Mouse (Mus musculus): Measurements from ENCODE around the gene Jazf1. TPM values are rescaled to one million over a fixed set of nuclear protein-coding genes. Genes with fewer than 3 reads are reported as not detected.
A peak's percentile ranks its signal among the peaks of the same experiment; 100 is the strongest.

Gene Jazf1
- polyA plus RNA-seq, 1 experiment from 2014 or later: 3.6 TPM

GRCm38 (mm10) chr6:52824977-52825482, 243.4 kb downstream of the Jazf1 start:
- peaks cover 3% of the 10 kb centered on the region; the same call in 1 of the 2 replicates for H3K4me1 ChIP-seq (ENCODE audit: control insufficient read depth, insufficient read depth, low read length)
- H3K4me2 ChIP-seq (replicated peaks; ENCODE audit: low read depth, low read length): no peak overlapping the region
- ATAC-seq (ENCODE audit: low FRiP score, low TSS enrichment): no peak
- H3K36me3 ChIP-seq (ENCODE audit: control insufficient read depth, insufficient read depth, low read length): no peaks in the 10 kb centered on the region
- H3K9ac ChIP-seq (ENCODE audit: low read depth, low read length): no peak overlapping the region
- no peak overlapping the region for H3K4me3 ChIP-seq (ENCODE audit: low read length)
- no peaks in the 10 kb centered on the region for H3K27me3 ChIP-seq (ENCODE audit: control insufficient read depth, insufficient read depth, low read length)
- no peak overlapping the region for H3K27ac ChIP-seq (ENCODE audit: low read depth, low read length)
- no peaks in the 10 kb centered on the region for H3K9me3 ChIP-seq (ENCODE audit: control insufficient read depth, low read length)
- WGBS: 62% methylated on average over 3 of the region's 3 CpGs

DNA sequence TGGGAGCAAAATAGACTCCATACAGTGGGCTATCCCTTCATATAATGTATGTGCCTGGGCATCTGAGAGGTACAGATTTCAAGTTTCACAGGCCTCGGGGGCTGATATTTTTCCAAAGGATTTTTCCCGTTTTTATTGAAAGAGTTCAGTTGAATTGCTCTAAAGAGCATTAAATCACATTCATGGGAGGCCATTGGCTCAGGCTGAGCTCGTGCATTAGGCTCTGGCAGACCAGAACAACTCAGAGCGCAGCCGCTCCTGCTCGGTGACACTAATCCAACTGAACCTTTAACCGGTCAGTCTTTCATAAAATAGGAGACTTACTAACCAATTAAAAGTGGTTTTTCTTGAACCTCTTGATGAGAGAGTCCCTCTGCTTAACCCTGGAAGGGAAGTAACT, 245.4 kb downstream of the Jazf1 start:
- H3K27me3 ChIP-seq (ENCODE audit: control insufficient read depth, insufficient read depth, low read length): no peaks in the 10 kb centered on the region
- 19% methylated on average over 7 of the region's 7 CpGs for WGBS
- H3K9ac ChIP-seq (ENCODE audit: low read depth, low read length): no peak overlapping the region
- no peak for ATAC-seq (ENCODE audit: low FRiP score, low TSS enrichment)
- H3K9me3 ChIP-seq (ENCODE audit: control insufficient read depth, low read length): no peaks in the 10 kb centered on the region
- no peaks in the 10 kb centered on the region; the same call in 1 of the 2 replicates for H3K4me1 ChIP-seq (ENCODE audit: control insufficient read depth, insufficient read depth, low read length)
- no peak overlapping the region for H3K27ac ChIP-seq (ENCODE audit: low read depth, low read length)
- H3K4me2 ChIP-seq (replicated peaks; ENCODE audit: low read depth, low read length): no peak overlapping the region
- no peaks in the 10 kb centered on the region for H3K36me3 ChIP-seq (ENCODE audit: control insufficient read depth, insufficient read depth, low read length)
- no peak overlapping the region for H3K4me3 ChIP-seq (ENCODE audit: low read length)

DNA sequence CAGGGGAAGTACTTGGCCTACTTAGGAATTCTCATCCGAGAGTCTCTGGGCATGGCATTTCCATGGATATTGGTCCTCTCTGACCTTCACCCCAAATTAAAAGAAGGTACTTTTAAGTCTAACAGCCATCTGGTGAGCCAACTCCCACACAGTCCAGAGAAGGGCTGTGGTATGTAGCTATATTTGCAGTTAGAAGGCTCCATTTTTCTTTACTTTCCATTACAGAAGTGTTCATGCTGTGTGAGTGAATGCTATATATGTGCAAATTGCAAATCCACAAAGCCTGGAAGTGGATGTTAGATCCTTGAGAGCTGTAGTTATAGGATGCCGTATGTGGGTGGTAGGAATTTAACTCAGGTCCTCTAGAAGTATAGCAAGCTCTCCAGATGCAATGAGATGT, 245.8 kb downstream of the Jazf1 start:
- no peaks in the 10 kb centered on the region for H3K36me3 ChIP-seq (ENCODE audit: control insufficient read depth, insufficient read depth, low read length)
- no peak overlapping the region for H3K27ac ChIP-seq (ENCODE audit: low read depth, low read length)
- no peaks in the 10 kb centered on the region; the same call in 1 of the 2 replicates for H3K4me1 ChIP-seq (ENCODE audit: control insufficient read depth, insufficient read depth, low read length)
- no peaks in the 10 kb centered on the region for H3K27me3 ChIP-seq (ENCODE audit: control insufficient read depth, insufficient read depth, low read length)
- H3K4me3 ChIP-seq (ENCODE audit: low read length): no peak overlapping the region
- 70% methylated on average over 2 of the region's 2 CpGs for WGBS
- no peaks in the 10 kb centered on the region for H3K9me3 ChIP-seq (ENCODE audit: control insufficient read depth, low read length)
- H3K9ac ChIP-seq (ENCODE audit: low read depth, low read length): no peak overlapping the region
- ATAC-seq (ENCODE audit: low FRiP score, low TSS enrichment): no peak
- no peak overlapping the region for H3K4me2 ChIP-seq (replicated peaks; ENCODE audit: low read depth, low read length)

DNA sequence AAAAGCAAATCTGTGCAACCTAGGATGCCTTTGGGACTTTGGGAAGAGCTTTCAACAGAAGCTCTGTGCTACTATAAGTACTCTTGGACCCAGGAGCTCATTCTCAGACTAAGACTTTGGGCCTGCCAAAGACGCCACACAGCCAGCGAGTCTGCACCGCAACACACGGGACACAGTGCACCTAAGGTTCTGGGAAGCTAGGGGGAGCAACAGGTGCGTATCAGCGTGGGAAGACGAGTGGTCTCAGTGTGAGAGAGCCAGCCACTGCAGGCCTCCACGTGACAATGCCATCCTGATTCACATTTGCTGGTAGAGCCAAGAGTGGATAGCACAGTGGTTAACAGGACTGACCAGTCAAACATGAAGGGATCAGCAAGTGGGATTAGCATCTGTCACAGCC, 249.1 kb downstream of the Jazf1 start:
- Histone ChIP-seq H3K4me3 (ENCODE audit: low read length) (no peak overlapping the region), H3K4me1 (ENCODE audit: control insufficient read depth, insufficient read depth, low read length) (peaks cover 2% of the 10 kb centered on the region; the same call in 1 of the 2 replicates), H3K27ac (ENCODE audit: low read depth, low read length) (no peak overlapping the region), H3K4me2 (replicated peaks; ENCODE audit: low read depth, low read length) (no peak overlapping the region), H3K36me3 (ENCODE audit: control insufficient read depth, insufficient read depth, low read length) (no peaks in the 10 kb centered on the region), H3K9ac (ENCODE audit: low read depth, low read length) (no peak overlapping the region), H3K9me3 (ENCODE audit: control insufficient read depth, low read length) (no peaks in the 10 kb centered on the region), H3K27me3 (ENCODE audit: control insufficient read depth, insufficient read depth, low read length) (no peaks in the 10 kb centered on the region; the same call in 1 of the 2 replicates)
- 75% methylated on average over 8 of the region's 8 CpGs for WGBS
- no peak for ATAC-seq (ENCODE audit: low FRiP score, low TSS enrichment)

DNA sequence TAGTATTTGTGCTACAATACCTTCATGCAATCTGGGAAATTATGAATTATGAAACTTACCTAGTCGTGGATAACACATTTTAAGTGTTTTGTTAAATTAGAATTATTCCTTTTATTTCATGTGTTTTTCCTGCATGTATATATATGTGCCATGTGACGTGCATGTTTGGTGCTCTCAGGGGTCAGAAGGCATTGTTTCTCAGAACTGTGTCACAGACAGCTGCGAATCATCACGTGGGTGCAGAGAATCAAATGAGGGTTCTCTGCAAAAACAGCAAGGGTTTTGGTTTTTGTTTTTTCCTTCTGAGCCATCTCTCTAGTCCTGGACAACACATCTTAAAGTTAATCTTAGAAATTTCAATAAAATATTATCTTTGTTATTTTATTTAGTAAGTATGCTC, 250.4 kb downstream of the Jazf1 start:
- H3K4me3 ChIP-seq (ENCODE audit: low read length): no peak overlapping the region
- no peaks in the 10 kb centered on the region for H3K9me3 ChIP-seq (ENCODE audit: control insufficient read depth, low read length)
- H3K27me3 ChIP-seq (ENCODE audit: control insufficient read depth, insufficient read depth, low read length): no peaks in the 10 kb centered on the region; the same call in 1 of the 2 replicates
- no peak overlapping the region for H3K4me2 ChIP-seq (replicated peaks; ENCODE audit: low read depth, low read length)
- 83% methylated on average over 4 of the region's 4 CpGs for WGBS
- peaks cover 2% of the 10 kb centered on the region; the same call in 1 of the 2 replicates for H3K4me1 ChIP-seq (ENCODE audit: control insufficient read depth, insufficient read depth, low read length)
- no peak overlapping the region for H3K9ac ChIP-seq (ENCODE audit: low read depth, low read length)
- ATAC-seq (ENCODE audit: low FRiP score, low TSS enrichment): no peak
- H3K27ac ChIP-seq (ENCODE audit: low read depth, low read length): no peak overlapping the region
- H3K36me3 ChIP-seq (ENCODE audit: control insufficient read depth, insufficient read depth, low read length): no peaks in the 10 kb centered on the region

- Histone ChIP-seq H3K9ac (ENCODE audit: low read depth, low read length) (no peak overlapping the region), H3K27ac (ENCODE audit: low read depth, low read length) (no peak overlapping the region), H3K4me3 (ENCODE audit: low read length) (no peak overlapping the region), H3K4me1 (ENCODE audit: control insufficient read depth, insufficient read depth, low read length) (0 out of 2 replicates have a peak, but pooled peaks cover 2% of the 10 kb centered on the region), H3K27me3 (ENCODE audit: control insufficient read depth, insufficient read depth, low read length) (no peaks in the 10 kb centered on the region; the same call in 1 of the 2 replicates), H3K4me2 (replicated peaks; ENCODE audit: low read depth, low read length) (no peak overlapping the region), H3K36me3 (ENCODE audit: control insufficient read depth, insufficient read depth, low read length) (no peaks in the 10 kb centered on the region), H3K9me3 (ENCODE audit: control insufficient read depth, low read length) (no peaks in the 10 kb centered on the region)
- ATAC-seq (ENCODE audit: low FRiP score, low TSS enrichment): no peak
- WGBS: 74% methylated on average over 10 of the region's 10 CpGs
Measured at GRCm38 (mm10) chr6:52817203-52817874, 251.1 kb downstream of the Jazf1 start.

- WGBS: 94% methylated on average over 3 of the region's 3 CpGs
- H3K27me3 ChIP-seq (ENCODE audit: control insufficient read depth, insufficient read depth, low read length): 0 out of 2 replicates have a peak, but pooled peaks cover 2% of the 10 kb centered on the region
- no peak for ATAC-seq (ENCODE audit: low FRiP score, low TSS enrichment)
Measured at GRCm38 (mm10) chr6:52805237-52805856, 263.1 kb downstream of the Jazf1 start.

DNA sequence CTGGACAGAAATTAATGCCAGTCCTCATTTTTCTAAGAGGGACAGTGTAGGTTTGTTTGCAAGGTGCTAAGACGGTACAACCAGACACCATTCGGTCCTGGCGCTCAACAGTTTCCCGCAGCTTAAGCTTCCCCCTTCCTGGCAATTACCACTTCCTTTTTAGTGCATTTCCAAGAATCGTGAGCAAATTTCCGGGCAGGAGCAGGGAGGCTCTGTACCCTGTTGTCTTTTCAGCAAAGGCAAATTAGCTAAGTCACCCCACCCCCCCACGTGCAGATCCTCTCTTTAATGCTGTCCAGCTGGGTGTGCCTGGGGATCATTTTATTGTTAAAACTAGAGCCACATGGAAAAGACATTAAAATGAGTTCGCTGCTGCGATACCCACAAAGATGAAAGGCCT, 266.2 kb downstream of the Jazf1 start:
- Histone ChIP-seq H3K9me3 (ENCODE audit: control insufficient read depth, low read length) (no peaks in the 10 kb centered on the region), H3K4me2 (replicated peaks; ENCODE audit: low read depth, low read length) (0 out of 2 replicates have a peak overlapping the region, but pooled peaks have one; percentile 12), H3K9ac (ENCODE audit: low read depth, low read length) (no peak overlapping the region), H3K4me1 (ENCODE audit: control insufficient read depth, insufficient read depth, low read length) (peaks cover 8% of the 10 kb centered on the region; the same call in 1 of the 2 replicates), H3K4me3 (ENCODE audit: low read length) (no peak overlapping the region), H3K27me3 (ENCODE audit: control insufficient read depth, insufficient read depth, low read length) (0 out of 2 replicates have a peak, but pooled peaks cover 2% of the 10 kb centered on the region), H3K27ac (ENCODE audit: low read depth, low read length) (no peak overlapping the region), H3K36me3 (ENCODE audit: control insufficient read depth, insufficient read depth, low read length) (no peaks in the 10 kb centered on the region)
- no peak for ATAC-seq (ENCODE audit: low FRiP score, low TSS enrichment)
- 33% methylated on average over 9 of the region's 9 CpGs for WGBS

More at GRCm38 (mm10) chr6:52805237-52805856, 263.1 kb downstream of the Jazf1 start:
- Histone ChIP-seq H3K4me1 (ENCODE audit: control insufficient read depth, insufficient read depth, low read length) (0 out of 2 replicates have a peak, but pooled peaks cover 4% of the 10 kb centered on the region), H3K36me3 (ENCODE audit: control insufficient read depth, insufficient read depth, low read length) (no peaks in the 10 kb centered on the region), H3K9me3 (ENCODE audit: control insufficient read depth, low read length) (no peaks in the 10 kb centered on the region), H3K9ac (ENCODE audit: low read depth, low read length) (no peak overlapping the region), H3K4me3 (ENCODE audit: low read length) (no peak overlapping the region), H3K4me2 (replicated peaks; ENCODE audit: low read depth, low read length) (no peak overlapping the region), H3K27ac (ENCODE audit: low read depth, low read length) (no peak overlapping the region)
